Mouse (Mus musculus) telencephalon, adult 2 months (tissue): ENCODE results near the gene Wdfy2.
A peak's percentile ranks its signal among the peaks of the same experiment; 100 is the strongest.
"Not testable (repeated sequence)": the region's sequence is repeated elsewhere in the genome, so short reads cannot be mapped to it uniquely, and the experiment has no call there.

Experiments used
- DNase-seq: peaks from one replicate; pipeline ENCODE4 v3.0.0-alpha.2; 2011; ENCODE audit warnings: low read depth, low spot score

Gene Wdfy2

GRCm38 (mm10) chr14:62837641-62838252, at the start of gene Wdfy2:
Gene Wdfy2, plus strand, starts transcription at chr14:62837678.
- DNase-seq = no peak

- DNase-seq = no peak
Measured at GRCm38 (mm10) chr14:62789282-62789681, 48.2 kb upstream of the Wdfy2 start.

- DNase-seq = no peak
Measured at GRCm38 (mm10) chr14:62795719-62796118, 41.8 kb upstream of the Wdfy2 start.

GRCm38 (mm10) chr14:62798608-62799101, 38.8 kb upstream of the Wdfy2 start:
- no peak for DNase-seq

GRCm38 (mm10) chr14:62800791-62801190, 36.7 kb upstream of the Wdfy2 start:
- peak; percentile 52 for DNase-seq

GRCm38 (mm10) chr14:62803204-62803603, 34.3 kb upstream of the Wdfy2 start:
- no peak for DNase-seq

- DNase-seq = no peak
Measured at GRCm38 (mm10) chr14:62806921-62807320, 30.6 kb upstream of the Wdfy2 start.

GRCm38 (mm10) chr14:62808661-62809523, 28.6 kb upstream of the Wdfy2 start:
- DNase-seq = no peak

- DNase-seq = peak; percentile 39
Measured at GRCm38 (mm10) chr14:62812765-62813164, 24.7 kb upstream of the Wdfy2 start.

- no peak for DNase-seq
Measured at GRCm38 (mm10) chr14:62814567-62814966, 22.9 kb upstream of the Wdfy2 start.

GRCm38 (mm10) chr14:62816827-62817226, 20.7 kb upstream of the Wdfy2 start:
- peak; percentile 36 for DNase-seq

- DNase-seq = no peak
Measured at GRCm38 (mm10) chr14:62825575-62826332, 11.7 kb upstream of the Wdfy2 start.

GRCm38 (mm10) chr14:62829291-62829690, 8.2 kb upstream of the Wdfy2 start:
- no peak for DNase-seq

- DNase-seq = no peak
Measured at GRCm38 (mm10) chr14:62831691-62832275, 5.7 kb upstream of the Wdfy2 start.

GRCm38 (mm10) chr14:62833036-62833435, 4.4 kb upstream of the Wdfy2 start:
- no peak for DNase-seq

- no peak for DNase-seq
Measured at GRCm38 (mm10) chr14:62833541-62833940, 3.9 kb upstream of the Wdfy2 start.

- DNase-seq = not testable (repeated sequence)
Measured at GRCm38 (mm10) chr14:62835737-62836136, 1.7 kb upstream of the Wdfy2 start.

- DNase-seq = peak; percentile 100
Measured at GRCm38 (mm10) chr14:62836926-62837640, 395 bp upstream of the Wdfy2 start.

GRCm38 (mm10) chr14:62838336-62838735, 858 bp downstream of the Wdfy2 start:
- no peak for DNase-seq

- DNase-seq = no peak
Measured at GRCm38 (mm10) chr14:62841726-62842125, 4.2 kb downstream of the Wdfy2 start.

GRCm38 (mm10) chr14:62842495-62842894, 5.0 kb downstream of the Wdfy2 start:
- DNase-seq = no peak
